Mouse (Mus musculus): Measurements from ENCODE around the gene Olfr315. TPM values are rescaled to one million over a fixed set of nuclear protein-coding genes. Genes with fewer than 3 reads are reported as not detected.
"Not testable (repeated sequence)": the region's sequence is repeated elsewhere in the genome, so short reads cannot be mapped to it uniquely, and the experiment has no call there.

The Olfr315 gene
- total and polyA plus RNA-seq, 2 experiments from 2014 or later = not detected

- ATAC-seq (ENCODE audit: insufficient read depth, low read depth) (no peak), DNase-seq (ENCODE audit: low spot score) (no peak)
- Histone ChIP-seq H3K36me3 (replicated peaks; ENCODE audit: control insufficient read depth, insufficient read depth, low read length) (no peaks in the 10 kb centered on the region), H3K27me3 (ENCODE audit: control insufficient read depth, insufficient read depth, low read length) (no peaks in the 10 kb centered on the region), H3K4me1 (ENCODE audit: control insufficient read depth, insufficient read depth) (no peaks in the 10 kb centered on the region), H3K4me3 (ENCODE audit: low read depth, low read length) (no peak overlapping the region), H3K9ac (replicated peaks; ENCODE audit: low read depth, low read length) (no peak overlapping the region), H3K27ac (ENCODE audit: low read depth) (no peak overlapping the region), H3K9me3 (replicated peaks; ENCODE audit: control insufficient read depth, low read length) (no peaks in the 10 kb centered on the region), H3K4me2 (ENCODE audit: low read depth, low read length) (no peak overlapping the region)
- TF ChIP-seq EP300 (IDR thresholded peaks at IDR 0.05; ENCODE audit: low read depth) = no peak
- no peak for TF ChIP-seq CTCF (IDR thresholded peaks at IDR 0.05; ENCODE audit: low read depth)
- WGBS = 76% methylated on average over 4 of the region's 4 CpGs
These were observed 30.9 kb downstream of the Olfr315 start for GRCm38 (mm10) chr11:58803871-58804270.

- TF ChIP-seq EP300 (IDR thresholded peaks at IDR 0.05; ENCODE audit: low read depth) = no peak
- no peak for TF ChIP-seq CTCF (IDR thresholded peaks at IDR 0.05; ENCODE audit: low read depth)
- no peak overlapping the region for H3K27ac ChIP-seq (ENCODE audit: low read depth)
- no peak for DNase-seq (ENCODE audit: low spot score)
- H3K4me2 ChIP-seq (ENCODE audit: low read depth, low read length) = no peak overlapping the region
- WGBS = 59% methylated on average over 2 of the region's 2 CpGs
- H3K36me3 ChIP-seq (replicated peaks; ENCODE audit: control insufficient read depth, insufficient read depth, low read length) = no peaks in the 10 kb centered on the region
- no peak for ATAC-seq (ENCODE audit: insufficient read depth, low read depth)
- H3K4me3 ChIP-seq (ENCODE audit: low read depth, low read length) = no peak overlapping the region
- H3K9me3 ChIP-seq (replicated peaks; ENCODE audit: control insufficient read depth, low read length) = no peaks in the 10 kb centered on the region
- H3K4me1 ChIP-seq (ENCODE audit: control insufficient read depth, insufficient read depth) = no peaks in the 10 kb centered on the region
- no peak overlapping the region for H3K9ac ChIP-seq (replicated peaks; ENCODE audit: low read depth, low read length)
- H3K27me3 ChIP-seq (ENCODE audit: control insufficient read depth, insufficient read depth, low read length) = no peaks in the 10 kb centered on the region
These were observed 31.4 kb downstream of the Olfr315 start for GRCm38 (mm10) chr11:58804393-58804792.

GRCm38 (mm10) chr11:58812001-58812400, 39.0 kb downstream of the Olfr315 start:
- H3K27ac ChIP-seq (ENCODE audit: low read depth) = no peak overlapping the region
- no peak for TF ChIP-seq EP300 (IDR thresholded peaks at IDR 0.05; ENCODE audit: low read depth)
- peak; percentile 20; the same call in 1 of the 2 replicates for TF ChIP-seq CTCF (IDR thresholded peaks at IDR 0.05; ENCODE audit: low read depth)
- H3K9me3 ChIP-seq (replicated peaks; ENCODE audit: control insufficient read depth, low read length) = no peaks in the 10 kb centered on the region
- H3K4me1 ChIP-seq (ENCODE audit: control insufficient read depth, insufficient read depth) = no peaks in the 10 kb centered on the region
- no peak for DNase-seq (ENCODE audit: low spot score)
- 3% methylated on average over 1 of the region's 1 CpGs for WGBS
- ATAC-seq (ENCODE audit: insufficient read depth, low read depth) = no peak
- no peaks in the 10 kb centered on the region for H3K27me3 ChIP-seq (ENCODE audit: control insufficient read depth, insufficient read depth, low read length)
- no peak overlapping the region for H3K4me2 ChIP-seq (ENCODE audit: low read depth, low read length)
- no peaks in the 10 kb centered on the region for H3K36me3 ChIP-seq (replicated peaks; ENCODE audit: control insufficient read depth, insufficient read depth, low read length)
- no peak overlapping the region for H3K9ac ChIP-seq (replicated peaks; ENCODE audit: low read depth, low read length)
- no peak overlapping the region for H3K4me3 ChIP-seq (ENCODE audit: low read depth, low read length)

- H3K4me3 ChIP-seq (ENCODE audit: low read depth, low read length); H3K4me2 ChIP-seq (ENCODE audit: low read depth, low read length); DNase-seq (ENCODE audit: low spot score); H3K27me3 ChIP-seq (ENCODE audit: control insufficient read depth, insufficient read depth, low read length); H3K9ac ChIP-seq (replicated peaks; ENCODE audit: low read depth, low read length); H3K9me3 ChIP-seq (replicated peaks; ENCODE audit: control insufficient read depth, low read length); H3K36me3 ChIP-seq (replicated peaks; ENCODE audit: control insufficient read depth, insufficient read depth, low read length); ATAC-seq (ENCODE audit: insufficient read depth, low read depth); H3K27ac ChIP-seq (ENCODE audit: low read depth); H3K4me1 ChIP-seq (ENCODE audit: control insufficient read depth, insufficient read depth): not testable (repeated sequence)
- WGBS = 54% methylated on average over 1 of the region's 1 CpGs
These were observed 41.7 kb downstream of the Olfr315 start, which contains the start of gene Olfr313 for GRCm38 (mm10) chr11:58814700-58815099. Gene Olfr313 (plus strand): TSS chr11:58815000.

- Histone ChIP-seq H3K27me3 (ENCODE audit: control insufficient read depth, insufficient read depth, low read length) (no peaks in the 10 kb centered on the region), H3K4me1 (ENCODE audit: control insufficient read depth, insufficient read depth) (no peaks in the 10 kb centered on the region), H3K9me3 (replicated peaks; ENCODE audit: control insufficient read depth, low read length) (no peaks in the 10 kb centered on the region), H3K4me3 (ENCODE audit: low read depth, low read length) (no peak overlapping the region), H3K36me3 (replicated peaks; ENCODE audit: control insufficient read depth, insufficient read depth, low read length) (no peaks in the 10 kb centered on the region), H3K4me2 (ENCODE audit: low read depth, low read length) (no peak overlapping the region), H3K27ac (ENCODE audit: low read depth) (no peak overlapping the region), H3K9ac (replicated peaks; ENCODE audit: low read depth, low read length) (no peak overlapping the region)
- DNase-seq (ENCODE audit: low spot score) (no peak), ATAC-seq (ENCODE audit: insufficient read depth, low read depth) (no peak)
- TF ChIP-seq CTCF (IDR thresholded peaks at IDR 0.05; ENCODE audit: low read depth) (no peak), EP300 (IDR thresholded peaks at IDR 0.05; ENCODE audit: low read depth) (no peak)
- WGBS = 62% methylated on average over 1 of the region's 1 CpGs
These were observed 42.7 kb downstream of the Olfr315 start for GRCm38 (mm10) chr11:58815676-58816075.

GRCm38 (mm10) chr11:58828937-58829336, 55.9 kb downstream of the Olfr315 start, which contains the start of gene Olfr312:
Gene Olfr312 (plus strand): TSS chr11:58829237.
- not testable (repeated sequence) for H3K4me1 ChIP-seq (ENCODE audit: control insufficient read depth, insufficient read depth); H3K4me2 ChIP-seq (ENCODE audit: low read depth, low read length); H3K36me3 ChIP-seq (replicated peaks; ENCODE audit: control insufficient read depth, insufficient read depth, low read length); H3K9me3 ChIP-seq (replicated peaks; ENCODE audit: control insufficient read depth, low read length); H3K4me3 ChIP-seq (ENCODE audit: low read depth, low read length); DNase-seq (ENCODE audit: low spot score); H3K9ac ChIP-seq (replicated peaks; ENCODE audit: low read depth, low read length); ATAC-seq (ENCODE audit: insufficient read depth, low read depth); H3K27me3 ChIP-seq (ENCODE audit: control insufficient read depth, insufficient read depth, low read length); H3K27ac ChIP-seq (ENCODE audit: low read depth)

All from heart, postnatal 0 days (tissue).